Mouse (Mus musculus) limb, embryonic 14.5 days (tissue): ENCODE data around the gene Hadha. TPM values are rescaled to one million over a fixed set of nuclear protein-coding genes. Genes with fewer than 3 reads are reported as not detected.

ENCODE experiments used
- ATAC-seq: fragments of 200-750 bp; cut with Nextera tagmentation; 2 replicates; pipeline ENCODE4 v1.8.0; 2017; ENCODE audit warnings: low read depth, moderate number of reproducible peaks, moderate TSS enrichment; ENCODE audit not compliant: low FRiP score
- DNase-seq: peaks from one replicate; pipeline ENCODE4 v3.0.0-alpha.2; 2015; ENCODE audit warnings: low spot score
- H3K27ac ChIP-seq: fragments of 300-500 bp; sonication (generic); replicated peaks from 2 replicates; pipeline ENCODE4 v1.5.1; 2014; ENCODE audit warnings: low read depth, mild to moderate bottlenecking, low read length, moderate library complexity, mixed read lengths
- H3K27me3 ChIP-seq: fragments of 300-500 bp; sonication (generic); 2 replicates; pipeline ENCODE4 v1.6.1; 2014; ENCODE audit warnings: low read length, mixed read lengths; ENCODE audit not compliant: control insufficient read depth, insufficient read depth
- H3K36me3 ChIP-seq: fragments of 300-500 bp; sonication (generic); 2 replicates; pipeline ENCODE4 v1.6.1; 2014; ENCODE audit warnings: mild to moderate bottlenecking, low read length, moderate library complexity, mixed read lengths; ENCODE audit not compliant: control insufficient read depth, insufficient read depth
- H3K4me1 ChIP-seq: fragments of 300-500 bp; sonication (generic); 2 replicates; pipeline ENCODE4 v1.6.1; 2014; ENCODE audit warnings: antibody characterized with exemption, low read length, mixed read lengths; ENCODE audit not compliant: control insufficient read depth, insufficient read depth
- H3K4me2 ChIP-seq: fragments of 300-500 bp; sonication (generic); replicated peaks from 2 replicates; pipeline ENCODE4 v1.6.1; 2014; ENCODE audit warnings: low read depth, mild to moderate bottlenecking, low read length, moderate library complexity; ENCODE audit not compliant: severe bottlenecking
- H3K4me3 ChIP-seq: fragments of 300-500 bp; sonication (generic); replicated peaks from 2 replicates; pipeline ENCODE4 v1.5.1; 2014; ENCODE audit warnings: low read length
- H3K9ac ChIP-seq: fragments of 300-500 bp; sonication (generic); 2 replicates; pipeline ENCODE4 v1.6.1; 2014; ENCODE audit warnings: mild to moderate bottlenecking, low read depth, low read length, moderate library complexity; ENCODE audit not compliant: severe bottlenecking
- H3K9me3 ChIP-seq: fragments of 300-500 bp; sonication (generic); 2 replicates; pipeline ENCODE4 v1.6.1; 2016; ENCODE audit warnings: low read length; ENCODE audit not compliant: control insufficient read depth
- POLR2A ChIP-seq: fragments of 200-500 bp; IDR thresholded peaks from 2 replicates; pipeline ENCODE4 v1.8.0; 2012; ENCODE audit warnings: inconsistent platforms, mild to moderate bottlenecking, moderate library complexity, borderline replicate concordance; ENCODE audit not compliant: insufficient read depth, insufficient read length; ENCODE audit errors: extremely low read depth
- WGBS: fragments of 180-500 bp; shearing (Covaris S2); extraction: QIAGEN DNeasy Blood & Tissue Kit; methylation state at CpG from one replicate; pipeline ENCODE4 v1.1.7; 2014; 5-methylcytosine and 5-hydroxymethylcytosine counted together
- polyA plus RNA-seq, 2 experiments: library from polyadenylated mRNA; depleted of rRNA in 1 of 2; stranded (reverse) in 1 of 2; unstranded in 1 of 2; fragments of >200 nt; fragmentation: Nextera tagmentation in 1 of 2; extraction: Ambion mirVana in 1 of 2; gene quantifications; 2 replicates each; pipeline versions ENCODE4 v1.2.1 to v1.2.3; 2012 to 2014

Gene Hadha
- polyA plus RNA-seq, 2 experiments = 84.0 to 124 TPM

DNA sequence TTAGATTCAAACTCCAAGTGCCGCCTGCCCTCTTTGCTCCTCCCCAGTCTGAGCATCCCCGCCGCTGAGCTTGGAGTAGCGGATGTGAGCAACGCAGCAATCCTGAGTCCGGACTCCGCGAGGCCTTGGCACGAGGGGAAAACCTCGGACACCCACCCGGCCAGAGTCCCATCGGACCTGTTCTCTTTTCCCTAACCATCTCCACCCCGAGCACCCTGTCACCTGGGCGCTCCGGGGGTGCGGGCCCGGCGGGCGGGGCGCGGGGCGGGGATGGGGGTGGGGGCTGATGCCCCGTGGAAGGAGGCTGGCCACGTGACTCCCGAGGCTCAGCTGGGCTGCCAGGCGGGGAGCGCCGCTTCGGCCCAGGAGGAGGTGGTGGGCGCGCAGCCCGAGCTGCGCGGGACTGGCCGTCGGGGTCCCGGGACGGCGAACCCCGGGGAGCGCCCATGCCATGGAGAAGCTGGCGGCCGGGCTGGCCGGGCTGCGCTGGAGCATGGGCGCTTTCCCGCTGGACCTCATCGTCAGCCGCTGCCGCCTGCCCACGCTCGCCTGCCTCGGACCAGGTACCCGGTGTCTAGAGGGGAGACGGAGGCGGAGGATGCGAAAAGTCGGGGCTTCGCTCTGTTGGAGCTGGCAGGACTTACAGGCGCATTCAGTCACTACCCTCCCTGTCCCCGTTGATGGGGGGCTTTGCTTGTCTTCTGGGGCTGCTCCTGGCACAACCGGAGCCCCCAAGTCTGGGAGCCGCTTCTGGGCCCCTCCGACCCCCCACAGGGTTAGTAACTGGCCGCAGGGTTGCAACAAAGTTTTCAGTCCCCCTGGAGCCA, 49.9 kb downstream of the Hadha start, which contains the start of gene Garem2:
TSS of gene Garem2 (plus strand) at position 321 of the 827 bp plus-strand sequence.
- H3K27me3 ChIP-seq = peaks cover 52% of the 10 kb centered on the region
- ATAC-seq = peak; percentile 74

GRCm38 (mm10) chr5:30104339-30104738, 50.6 kb downstream of the Hadha start:
- no peak for TF ChIP-seq POLR2A
- 5% methylated on average over 12 of the region's 12 CpGs for WGBS
- Histone ChIP-seq H3K27me3 (peaks cover 52% of the 10 kb centered on the region), H3K9ac (no peak overlapping the region), H3K27ac (no peak overlapping the region), H3K4me2 (peak overlapping the region; percentile 94), H3K4me1 (peaks cover 6% of the 10 kb centered on the region; the same call in 1 of the 2 replicates), H3K4me3 (peak overlapping the region; percentile 52), H3K9me3 (no peaks in the 10 kb centered on the region; the same call in 1 of the 2 replicates), H3K36me3 (no peaks in the 10 kb centered on the region)
- DNase-seq = peak; percentile 50
- no peak for ATAC-seq

More for the DNA sequence above, 49.9 kb downstream of the Hadha start, which contains the start of gene Garem2:
- no peak for TF ChIP-seq POLR2A
- Histone ChIP-seq H3K4me2 (peak within 1 kb of the TSS; percentile 94), H3K9ac (peak within 1 kb of the TSS; percentile 55), H3K4me1 (peaks cover 6% of the 10 kb centered on the region; the same call in 1 of the 2 replicates), H3K27ac (no peak within 1 kb of the TSS), H3K4me3 (peak within 1 kb of the TSS; percentile 52), H3K9me3 (no peaks in the 10 kb centered on the region; the same call in 1 of the 2 replicates), H3K36me3 (no peaks in the 10 kb centered on the region)
- DNase-seq = peak; percentile 47
- WGBS = 3% methylated on average over 57 of the region's 65 CpGs

- H3K4me3 ChIP-seq = no peak overlapping the region
- H3K36me3 ChIP-seq = no peaks in the 10 kb centered on the region
- no peaks in the 10 kb centered on the region; the same call in 1 of the 2 replicates for H3K9me3 ChIP-seq
- H3K27me3 ChIP-seq = peaks cover 43% of the 10 kb centered on the region
- H3K4me2 ChIP-seq = no peak overlapping the region
- no peak overlapping the region for H3K27ac ChIP-seq
- peaks cover 6% of the 10 kb centered on the region; the same call in 1 of the 2 replicates for H3K4me1 ChIP-seq
- no peak for ATAC-seq
- no peak for TF ChIP-seq POLR2A
- H3K9ac ChIP-seq = no peak overlapping the region
- 73% methylated on average over 3 of the region's 3 CpGs for WGBS
- DNase-seq = no peak
These were observed 51.6 kb downstream of the Hadha start for GRCm38 (mm10) chr5:30103340-30103739.

DNA sequence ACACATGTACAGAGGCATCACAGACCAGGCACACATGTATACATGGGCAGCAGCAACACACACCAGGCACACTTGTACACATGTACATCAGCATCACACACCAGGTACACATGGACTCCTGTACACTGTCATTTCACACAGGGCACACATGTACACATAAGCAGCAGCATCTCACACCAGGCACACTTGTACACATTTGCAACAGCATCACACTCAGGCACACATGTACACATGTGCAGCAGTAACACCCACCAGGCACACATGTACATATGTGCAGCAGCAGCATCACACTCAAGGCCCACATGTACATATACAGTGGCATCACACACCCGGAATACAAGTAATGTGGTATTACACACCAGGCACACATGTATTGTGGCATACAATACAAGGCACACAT, 56.7 kb downstream of the Hadha start:
- Histone ChIP-seq H3K4me1 (no peaks in the 10 kb centered on the region), H3K4me3 (no peak overlapping the region), H3K4me2 (no peak overlapping the region), H3K9ac (no peak overlapping the region), H3K36me3 (no peaks in the 10 kb centered on the region), H3K9me3 (no peaks in the 10 kb centered on the region; the same call in 1 of the 2 replicates), H3K27ac (no peak overlapping the region), H3K27me3 (peaks cover 3% of the 10 kb centered on the region)
- 100% methylated on average over 1 of the region's 1 CpGs for WGBS
- no peak for TF ChIP-seq POLR2A
- ATAC-seq (no peak), DNase-seq (no peak)

DNA sequence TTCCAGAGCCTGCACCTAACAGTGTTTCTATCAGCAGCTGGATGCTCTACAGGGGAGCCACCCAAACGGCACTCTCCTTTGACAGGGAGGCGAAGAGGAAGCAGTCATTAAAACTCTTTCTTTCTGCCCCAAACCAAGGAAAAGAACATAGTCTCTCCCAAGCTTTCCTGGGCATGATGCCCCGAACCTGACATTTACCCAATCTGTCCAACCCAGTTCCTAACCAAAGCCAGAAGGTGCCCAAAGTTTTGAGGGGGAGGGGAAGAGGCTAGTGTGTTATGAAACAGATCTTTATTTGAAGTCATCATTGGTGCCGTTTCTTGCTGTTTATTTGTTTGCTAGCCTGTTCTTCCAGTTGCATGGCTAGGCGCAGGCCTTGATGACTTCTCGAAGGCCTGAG, 59.2 kb downstream of the Hadha start:
- no peak overlapping the region for H3K4me3 ChIP-seq
- DNase-seq = no peak
- 56% methylated on average over 6 of the region's 6 CpGs for WGBS
- H3K36me3 ChIP-seq = no peaks in the 10 kb centered on the region
- no peaks in the 10 kb centered on the region for H3K27me3 ChIP-seq
- no peaks in the 10 kb centered on the region; the same call in 1 of the 2 replicates for H3K9me3 ChIP-seq
- H3K4me1 ChIP-seq = no peaks in the 10 kb centered on the region
- ATAC-seq = no peak
- no peak overlapping the region for H3K27ac ChIP-seq
- no peak overlapping the region for H3K4me2 ChIP-seq
- H3K9ac ChIP-seq = no peak overlapping the region
- no peak for TF ChIP-seq POLR2A
